Mouse (Mus musculus): ENCODE data around the gene Icam5.
"Not testable (repeated sequence)": the region's sequence is repeated elsewhere in the genome, so short reads cannot be mapped to it uniquely, and the experiment has no call there.

The Icam5 gene

GRCm38 (mm10) chr9:21036161-21036560, 4.3 kb downstream of the Icam5 start:
- no peak for DNase-seq (ENCODE audit: low read depth)

GRCm38 (mm10) chr9:21036666-21037065, 4.8 kb downstream of the Icam5 start:
- DNase-seq (ENCODE audit: low read depth): no peak

DNA sequence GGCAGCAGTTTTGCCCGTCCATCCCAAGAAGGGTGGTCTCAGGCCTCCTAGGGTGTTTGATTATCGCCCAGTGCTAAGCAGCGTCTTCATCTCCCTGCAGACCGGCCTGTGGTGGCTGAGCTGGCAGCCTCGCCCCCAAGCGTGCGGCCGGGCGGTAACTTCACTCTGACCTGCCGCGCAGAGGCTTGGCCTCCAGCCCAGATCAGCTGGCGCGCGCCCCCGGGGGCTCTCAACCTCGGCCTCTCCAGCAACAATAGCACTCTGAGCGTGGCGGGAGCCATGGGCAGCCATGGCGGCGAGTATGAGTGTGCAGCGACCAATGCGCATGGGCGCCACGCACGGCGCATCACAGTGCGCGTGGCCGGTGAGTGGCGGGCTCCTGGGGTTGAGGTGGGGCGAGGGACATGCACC, 5.6 kb downstream of the Icam5 start:
- DNase-seq (ENCODE audit: low read depth): no peak

GRCm38 (mm10) chr9:21039779-21040178, 7.9 kb downstream of the Icam5 start:
- no peak for DNase-seq (ENCODE audit: low read depth)

DNA sequence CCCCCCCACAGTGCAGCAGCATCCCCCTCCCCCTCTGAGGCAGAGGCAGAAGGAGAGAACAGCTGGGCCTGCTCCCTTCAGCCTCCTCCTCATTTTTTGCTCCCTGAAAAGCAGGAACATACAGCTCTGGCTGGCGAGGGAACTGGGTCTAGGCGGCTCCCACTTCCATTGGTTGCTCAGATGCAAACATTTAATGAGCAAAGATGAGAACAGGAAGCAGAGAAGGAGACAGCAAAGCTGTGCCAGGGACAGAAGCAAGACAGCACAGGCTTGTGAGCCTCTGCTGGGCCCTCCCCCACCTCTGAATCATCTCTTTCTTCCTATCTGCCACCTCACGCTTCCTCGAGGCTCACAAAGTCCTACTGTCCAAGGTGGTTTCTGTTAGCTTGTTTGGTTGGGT, 9.4 kb downstream of the Icam5 start:
- no peak for DNase-seq (ENCODE audit: low read depth)

- no peak for DNase-seq (ENCODE audit: low read depth)
These were observed 11.7 kb downstream of the Icam5 start for GRCm38 (mm10) chr9:21043563-21043962.

DNA sequence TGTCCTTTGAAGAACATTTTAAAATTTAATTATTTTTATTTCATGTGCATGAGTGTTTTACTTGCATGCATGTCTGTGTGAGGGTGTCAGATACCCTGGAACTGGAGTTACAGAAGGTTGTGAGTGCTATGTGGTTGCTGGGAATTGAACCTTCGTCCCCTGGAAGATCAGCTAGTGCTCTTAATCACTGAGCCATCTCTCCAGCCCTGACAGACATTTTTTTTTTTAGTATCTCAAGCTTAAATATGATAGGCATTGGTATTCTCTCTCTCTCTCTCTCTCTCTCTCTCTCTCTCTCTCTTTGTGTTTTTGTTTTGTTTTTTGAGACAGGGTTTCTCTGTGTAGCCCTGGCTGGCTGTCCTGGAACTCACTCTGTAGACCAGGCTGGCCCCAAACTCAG, 12.9 kb downstream of the Icam5 start:
- not testable (repeated sequence) for DNase-seq (ENCODE audit: low read depth)

DNA sequence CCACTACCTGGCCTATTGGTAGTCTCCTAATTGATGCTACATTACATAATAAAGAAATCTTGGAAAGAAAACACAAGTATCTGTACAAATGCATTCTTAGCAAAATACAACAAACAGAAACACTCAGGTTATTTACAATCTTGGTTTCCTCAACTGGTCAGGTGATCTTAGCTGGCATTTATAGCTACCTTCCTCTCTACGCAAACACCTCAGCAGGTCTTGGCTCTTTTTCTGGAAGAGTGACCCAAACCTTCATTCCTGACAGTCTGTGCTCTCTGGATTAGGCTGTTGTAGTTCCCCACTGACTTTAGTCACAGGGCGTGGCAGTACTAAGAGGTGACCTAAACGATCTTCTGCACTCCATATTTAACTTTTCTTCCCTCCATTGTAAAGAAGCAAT, 13.4 kb downstream of the Icam5 start:
- DNase-seq (ENCODE audit: low read depth): no peak

DNA sequence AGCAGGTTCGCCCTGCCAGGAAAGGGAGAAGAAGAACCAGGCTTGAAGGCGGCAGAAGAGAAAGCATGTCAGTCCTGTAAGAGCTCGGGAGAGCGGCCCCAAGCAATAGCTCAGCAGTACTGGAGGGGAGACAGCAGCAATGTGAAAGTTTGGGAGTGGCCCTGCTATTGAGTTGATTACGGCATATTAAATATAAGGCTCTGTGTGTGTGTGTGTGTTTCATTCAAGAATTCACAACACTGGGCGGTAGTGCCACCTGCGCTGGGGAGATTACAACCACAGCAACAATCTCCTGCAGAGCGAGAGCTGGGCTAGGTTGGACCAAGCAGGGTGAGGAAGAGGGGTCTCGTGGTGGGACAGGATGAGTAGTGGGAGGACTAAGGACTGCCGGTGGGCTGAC, 19.7 kb downstream of the Icam5 start:
- no peak for DNase-seq (ENCODE audit: low read depth)

GRCm38 (mm10) chr9:21062928-21063327, 31.1 kb downstream of the Icam5 start:
- no peak for DNase-seq (ENCODE audit: low read depth)

DNA sequence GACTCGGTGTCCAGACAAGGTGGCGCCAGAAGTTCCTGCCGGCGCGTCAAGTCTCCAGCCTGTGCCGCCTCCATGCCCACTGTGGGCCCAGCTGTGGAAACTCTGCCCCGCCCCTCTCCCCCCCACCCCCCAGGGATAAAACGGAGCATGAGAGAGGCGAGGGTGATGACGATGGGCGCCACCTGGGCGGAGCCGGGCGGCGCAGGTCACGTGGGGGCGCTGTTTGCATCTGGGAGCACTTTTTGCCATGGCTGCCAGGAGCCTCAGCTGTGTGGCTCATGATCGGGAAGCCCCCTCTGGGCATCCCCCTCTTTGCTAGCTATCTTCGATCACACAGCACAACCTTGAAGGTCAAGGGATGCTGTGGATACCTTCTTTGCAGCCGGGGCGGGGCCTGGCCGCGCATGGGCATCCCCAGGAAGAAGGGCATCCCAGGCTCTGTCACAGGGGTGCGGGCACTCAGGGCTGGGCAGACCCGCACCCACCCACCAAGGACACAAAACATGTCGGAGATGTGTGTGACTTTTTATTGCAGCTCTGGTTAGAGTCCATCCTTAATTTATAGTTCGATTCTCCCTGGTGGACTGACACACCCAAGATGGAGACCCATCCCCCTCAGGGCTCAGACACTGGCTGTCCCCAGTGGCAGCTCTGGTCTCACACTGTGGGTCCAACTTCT, 35.3 kb downstream of the Icam5 start, which contains the start of gene Zglp1:
Zglp1 (minus strand) TSS at position 88 of the 679 bp plus-strand sequence.
- no peak for DNase-seq (ENCODE audit: low read depth)

- no peak for DNase-seq (ENCODE audit: low read depth)
These were observed 40.8 kb downstream of the Icam5 start for GRCm38 (mm10) chr9:21072641-21073040.

DNA sequence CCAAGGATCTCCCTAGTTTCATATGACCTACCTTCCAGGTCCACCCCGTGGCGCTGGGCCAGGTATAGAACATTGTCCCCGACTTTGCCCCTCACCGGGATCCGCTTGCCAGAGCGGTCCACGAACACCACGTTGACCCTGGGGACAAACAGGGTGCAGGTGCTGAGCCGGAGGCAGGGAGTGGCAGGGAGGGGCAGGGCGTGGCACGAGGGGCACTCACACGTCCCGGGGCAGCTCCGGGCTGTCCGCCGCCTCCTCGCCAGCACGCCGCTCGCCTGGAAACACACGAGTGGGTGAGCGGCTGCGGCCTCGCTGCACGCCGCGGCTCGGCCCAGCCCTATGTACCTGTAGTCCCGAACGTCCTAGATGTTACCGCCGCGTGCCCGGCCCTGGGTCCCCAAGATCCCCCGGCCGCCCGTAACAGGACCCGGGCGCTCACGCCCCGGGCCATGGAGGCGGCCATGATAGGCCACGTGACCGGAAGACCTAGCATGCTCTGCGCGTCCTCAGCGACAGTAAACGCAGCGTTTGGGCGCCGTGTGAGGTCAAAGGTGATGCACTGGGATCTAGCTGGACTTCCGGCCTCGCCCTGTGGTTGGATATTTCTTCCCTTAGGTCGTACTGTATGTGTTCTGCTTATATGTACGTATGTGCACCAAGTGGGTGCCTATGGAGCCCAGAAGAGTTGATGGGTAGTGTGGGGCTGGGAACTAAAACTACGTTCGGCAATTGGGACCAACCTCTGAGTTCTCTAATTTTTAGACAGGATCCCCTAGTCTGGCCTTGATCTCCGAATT, 41.4 kb downstream of the Icam5 start, which contains the start of the genes Gm49373 and Fdx1l:
Gm49373 (minus strand) TSS at position 53 of the 797 bp plus-strand sequence.
Fdx1l (minus strand) TSS at position 571 of the 797 bp plus-strand sequence.
- DNase-seq (ENCODE audit: low read depth): peak; percentile 73

GRCm38 (mm10) chr9:21074173-21074572, 42.3 kb downstream of the Icam5 start:
- DNase-seq (ENCODE audit: low read depth): no peak

DNA sequence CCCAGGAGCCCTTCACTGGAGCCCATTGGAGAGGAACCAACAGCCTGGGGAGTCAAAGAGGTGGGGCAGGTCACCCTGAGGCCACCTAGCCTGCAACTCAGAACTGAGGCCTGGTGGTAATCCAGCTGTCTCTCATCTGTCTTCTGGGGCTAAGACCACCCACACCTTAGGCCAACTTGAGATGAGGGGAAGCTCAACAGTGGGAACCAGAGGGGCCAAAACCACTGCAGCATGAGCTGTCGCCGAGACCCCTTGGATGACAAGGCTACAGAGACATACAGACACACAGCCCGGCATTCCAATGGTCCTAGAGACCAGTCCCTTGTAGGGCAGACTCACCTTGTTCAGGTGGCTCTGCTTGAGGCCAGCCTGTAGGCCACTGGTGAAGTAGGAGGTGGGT, 43.8 kb downstream of the Icam5 start:
- DNase-seq (ENCODE audit: low read depth): no peak

GRCm38 (mm10) chr9:21081127-21081526, 49.3 kb downstream of the Icam5 start:
- DNase-seq (ENCODE audit: low read depth): no peak

DNA sequence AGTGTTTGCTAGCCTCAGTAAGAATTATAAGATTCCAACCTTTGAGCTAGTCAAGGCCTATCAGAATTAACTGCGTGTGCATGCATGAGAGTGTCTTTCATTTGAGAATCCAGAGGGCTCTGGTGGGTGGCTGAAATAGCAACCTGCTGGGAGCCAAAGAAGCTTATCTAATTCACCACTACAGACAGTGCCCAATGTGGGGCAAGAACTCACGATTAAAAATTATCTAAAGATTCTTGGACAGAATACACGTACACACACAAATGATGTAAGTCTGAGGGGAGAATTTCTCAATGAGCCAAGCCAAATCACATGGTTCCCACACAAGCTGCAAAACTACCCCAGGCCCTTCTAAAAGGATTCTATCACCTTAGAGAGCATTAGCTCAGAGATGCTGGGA, 51.5 kb downstream of the Icam5 start:
- no peak for DNase-seq (ENCODE audit: low read depth)

Data from c-Kit-positive CD71-negative TER-119-negative erythroid progenitor cells, embryonic 14.5 days (primary cell).